15 mouse cellular contexts compared by ENCODE assay signal in genomic region chr13:92196860-92197259, GRCm38 (mm10).
DNase-seq lines count a peak whose midpoint lies in the region; ATAC-seq lines count a peak whose summit lies in the region.
"Had no signal": no experiment of that assay in that cellular context is flagged by ENCODE, and none has a peak within 500 bp of the region (broad histone marks: within the 10 kb centered on the region; RNA-seq: fewer than 3 reads in every experiment).

No protein-coding gene starts in this region.

- no peak for DNase-seq in frontal cortex, postnatal 25 days (ENCODE audit: low spot score in 2 of 2)
- DNase-seq in right cerebral cortex, adult 18-20 months: peak; percentile 15
- no peak for DNase-seq in right cerebral cortex, adult 2 months (ENCODE audit: low spot score in 2 of 2)
- DNase-seq in spleen, postnatal 4 days (ENCODE audit: low spot score in 2 of 2): no peak
- DNase-seq: adrenal gland, adult 2 months; adrenal gland, postnatal 10 days; adrenal gland, postnatal 25 days; cerebellum, adult 11-12 months; cerebellum, adult 2 months; cerebellum, adult 9-10 months; cerebellum, postnatal 10 days; cerebellum, postnatal 25 days had no signal

- ATAC-seq in frontal cortex, adult (ENCODE audit: low TSS enrichment): peak; percentile 95
- ATAC-seq: forebrain, embryonic 14.5 days; forebrain, embryonic 16.5 days had no signal
